Mouse (Mus musculus): Measurements from ENCODE around the gene Lrrn2.

- TF ChIP-seq POLR2A (IDR thresholded peaks at IDR 0.05; ENCODE audit: control insufficient read depth, low read depth, low read length) (no peak), CTCF (IDR thresholded peaks at IDR 0.05; ENCODE audit: control insufficient read depth, insufficient read depth, insufficient replicate concordance, low read depth, low read length) (no peak)
Measured at GRCm38 (mm10) chr1:132851771-132852170, 28.3 kb upstream of the Lrrn2 start.
